Mouse (Mus musculus) embryo, embryonic 10.5 days (tissue): ENCODE data around the gene Cdk2ap2.
A peak's percentile ranks its signal among the peaks of the same experiment; 100 is the strongest.
"Not testable (repeated sequence)": the region's sequence is repeated elsewhere in the genome, so short reads cannot be mapped to it uniquely, and the experiment has no call there.

Source experiments
- DNase-seq: peaks from one replicate; pipeline ENCODE4 v3.0.0-alpha.2; 2015; ENCODE audit warnings: low spot score

Gene Cdk2ap2

DNA sequence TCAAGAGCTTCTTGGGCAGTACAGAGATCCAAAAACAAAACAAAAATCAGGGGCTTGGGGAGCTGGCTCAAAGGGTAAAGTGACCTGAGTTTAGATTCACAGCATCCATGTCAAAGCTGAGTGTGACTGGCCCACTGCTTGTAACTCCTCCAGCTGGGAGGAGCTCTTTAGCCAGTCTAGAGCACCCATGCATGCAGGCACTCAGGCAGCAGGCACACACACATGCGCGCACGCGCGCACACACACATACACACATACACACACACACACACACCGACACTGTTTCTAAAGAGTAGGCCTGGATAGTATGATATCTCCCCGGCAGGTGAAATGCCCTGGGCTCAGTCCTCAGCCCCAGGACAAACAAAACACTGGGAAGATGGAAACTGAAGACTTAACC is 20.0 kb downstream of the Cdk2ap2 start:
- no peak for DNase-seq

DNA sequence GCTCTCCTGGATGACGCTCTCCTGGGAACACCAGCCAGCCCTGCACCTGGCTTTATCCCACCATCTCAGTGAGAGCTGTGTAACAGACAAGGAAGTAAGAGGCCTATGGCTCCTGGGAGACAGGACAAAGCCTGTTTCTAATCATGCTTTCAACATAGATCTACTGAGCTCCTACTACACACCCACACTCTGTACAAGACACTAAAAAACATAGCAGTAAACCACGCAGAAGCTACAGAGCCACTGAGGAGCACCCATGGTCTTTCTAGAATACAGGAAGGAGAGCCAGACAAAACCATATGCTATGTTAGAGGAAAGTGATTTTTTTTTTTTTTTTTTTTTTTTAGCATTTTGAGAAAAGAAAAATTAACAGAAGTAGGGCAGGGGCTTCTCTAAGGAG is 21.4 kb downstream of the Cdk2ap2 start:
- no peak for DNase-seq

DNA sequence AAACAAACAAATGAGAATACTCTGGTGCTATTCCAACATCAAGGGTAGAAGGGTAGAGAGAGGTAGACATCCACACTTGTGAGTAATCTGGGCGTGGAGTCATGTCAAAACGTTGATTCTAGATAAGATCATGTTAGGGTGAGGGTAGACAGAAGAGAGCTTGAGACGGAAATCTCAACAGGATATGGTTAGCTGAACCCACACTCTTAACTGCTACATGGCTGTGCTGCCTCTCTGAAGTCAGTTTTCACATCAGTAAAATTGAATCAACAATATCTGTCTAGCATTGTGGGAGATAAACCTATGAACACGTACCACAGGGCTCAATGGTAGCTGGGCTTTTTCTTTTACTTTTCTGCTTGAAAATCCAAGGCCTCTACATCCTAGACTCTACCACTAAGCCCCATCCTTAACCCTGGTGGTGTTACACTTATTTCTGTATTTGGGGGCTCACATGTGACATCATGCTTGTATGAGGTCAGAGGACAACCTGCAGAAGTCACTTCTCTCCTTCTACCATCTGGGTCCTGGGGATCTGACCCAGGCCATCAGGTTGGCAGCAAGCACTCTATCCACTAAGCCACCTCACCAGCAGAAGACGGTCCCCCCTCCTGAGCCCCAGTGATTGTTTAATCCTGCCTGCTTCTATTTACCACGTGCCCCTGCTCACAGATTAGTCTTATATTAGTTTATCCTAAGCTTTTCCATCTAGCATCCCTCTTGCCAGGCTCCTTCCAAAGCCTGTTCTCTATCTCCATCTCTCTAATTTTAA is 22.9 kb downstream of the Cdk2ap2 start:
- no peak for DNase-seq

DNA sequence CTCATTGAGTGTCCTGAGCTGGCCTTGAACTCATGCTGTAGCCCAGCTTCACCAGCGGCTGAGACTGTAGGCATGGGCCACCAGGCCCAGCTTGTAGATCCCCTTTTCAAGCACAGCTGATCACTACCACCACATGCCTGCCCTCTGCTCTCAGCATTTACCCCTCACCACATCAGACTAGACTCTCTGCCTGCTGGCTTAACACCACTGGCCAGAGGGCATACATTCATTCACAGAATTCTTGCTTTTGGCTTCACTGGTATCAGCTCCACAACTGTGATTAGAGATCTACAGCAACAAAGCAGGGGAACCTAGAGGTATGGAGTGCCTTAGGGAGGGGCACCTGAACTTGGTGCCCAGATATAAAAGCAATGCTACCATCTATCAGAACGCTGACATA is 23.5 kb downstream of the Cdk2ap2 start:
- no peak for DNase-seq

DNA sequence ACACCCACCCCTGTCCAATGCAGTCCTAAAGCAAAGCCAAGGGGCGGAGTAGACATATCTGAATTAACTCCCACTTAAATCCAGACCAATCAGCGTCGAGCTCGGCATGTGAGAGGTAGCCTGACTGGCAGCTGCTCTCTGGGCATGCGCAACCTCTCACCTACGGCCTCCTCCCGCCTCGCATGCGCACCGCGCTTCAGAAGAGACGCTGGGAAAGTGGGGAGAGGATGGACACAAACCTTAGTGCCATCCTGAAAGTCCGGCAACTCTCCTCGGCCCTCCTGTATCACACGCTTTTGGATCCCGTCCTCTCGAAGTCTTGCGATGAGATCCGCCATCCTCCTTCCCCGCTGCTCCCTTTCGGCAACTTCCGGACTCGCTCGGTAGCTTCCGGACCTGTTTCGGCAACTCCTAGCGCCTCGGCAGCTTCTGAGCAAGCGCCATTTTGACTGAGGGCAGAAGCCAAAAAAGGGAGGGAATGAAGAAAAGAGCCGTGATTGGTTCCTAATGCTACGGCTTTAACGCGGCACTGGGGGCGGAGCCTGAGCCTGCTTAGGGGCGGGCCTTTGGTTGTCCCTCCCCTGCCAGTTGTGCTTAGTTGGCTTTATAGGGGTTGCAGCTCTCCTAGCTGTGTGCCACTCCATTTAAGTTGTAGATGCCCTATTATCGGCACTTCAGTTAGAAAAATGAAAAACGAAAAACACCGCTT is 24.3 kb downstream of the Cdk2ap2 start:
- peak; percentile 99 for DNase-seq

DNA sequence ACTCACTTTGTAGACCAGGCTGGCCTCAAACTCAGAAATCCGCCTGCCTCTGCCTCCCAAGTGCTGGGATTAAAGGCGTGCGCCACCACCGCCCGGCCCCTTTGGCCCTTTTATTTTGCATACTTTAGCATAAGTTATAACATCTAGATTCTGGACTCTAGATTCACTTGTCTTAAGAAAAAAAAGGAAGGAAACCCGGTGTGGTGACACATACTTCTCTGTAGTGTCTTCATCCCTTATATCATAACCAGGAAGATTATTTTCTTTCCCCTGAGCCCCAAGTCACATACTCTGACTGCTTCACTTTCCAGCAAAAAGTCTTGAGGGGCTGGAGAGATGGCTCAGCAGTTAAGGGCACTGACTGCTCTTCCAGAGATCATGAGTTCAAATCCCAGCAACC is 24.9 kb downstream of the Cdk2ap2 start:
- not testable (repeated sequence) for DNase-seq

DNA sequence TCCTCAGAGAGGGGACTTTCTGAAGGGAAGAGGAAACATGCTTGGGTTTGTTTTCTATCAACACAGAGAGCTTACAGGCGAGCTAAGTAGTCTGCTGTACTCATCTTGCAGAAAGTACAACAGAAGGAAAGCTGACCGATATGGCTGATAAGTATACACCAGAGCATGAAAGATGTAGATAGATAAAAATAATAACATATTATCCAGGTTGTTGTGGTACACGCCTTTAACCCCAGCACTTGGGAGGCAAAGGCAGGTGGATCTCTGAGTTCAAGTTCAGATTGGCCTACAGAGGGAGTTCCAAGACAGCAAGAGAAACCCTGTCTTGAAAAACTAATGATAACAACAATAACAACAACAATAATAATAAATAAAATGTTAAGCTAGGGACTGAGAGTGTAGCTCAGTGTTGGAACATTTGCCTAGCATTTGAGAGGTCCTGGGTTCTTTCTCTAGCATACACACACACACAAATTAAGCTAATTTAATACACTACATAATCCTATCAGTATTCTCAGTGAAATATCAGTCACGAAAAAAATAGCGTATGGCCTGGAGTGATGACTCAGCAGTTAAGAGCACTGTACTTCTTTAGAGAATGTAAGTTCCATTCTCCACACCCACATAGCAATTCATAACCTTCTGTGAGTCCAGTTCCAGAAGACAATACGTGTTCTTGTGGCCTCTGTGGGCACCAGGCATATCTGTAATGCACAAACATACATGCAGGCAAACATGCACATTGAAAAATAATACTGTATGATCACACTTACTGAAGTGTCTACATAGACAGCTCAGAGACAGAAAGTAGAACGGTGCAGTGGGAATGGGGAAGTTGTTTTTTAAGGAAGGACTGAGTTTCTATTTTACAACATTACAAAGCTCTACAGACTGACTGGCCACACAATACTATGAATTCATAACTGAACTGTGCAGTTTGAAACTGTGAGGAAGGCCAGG is 25.7 kb downstream of the Cdk2ap2 start:
- no peak for DNase-seq

DNA sequence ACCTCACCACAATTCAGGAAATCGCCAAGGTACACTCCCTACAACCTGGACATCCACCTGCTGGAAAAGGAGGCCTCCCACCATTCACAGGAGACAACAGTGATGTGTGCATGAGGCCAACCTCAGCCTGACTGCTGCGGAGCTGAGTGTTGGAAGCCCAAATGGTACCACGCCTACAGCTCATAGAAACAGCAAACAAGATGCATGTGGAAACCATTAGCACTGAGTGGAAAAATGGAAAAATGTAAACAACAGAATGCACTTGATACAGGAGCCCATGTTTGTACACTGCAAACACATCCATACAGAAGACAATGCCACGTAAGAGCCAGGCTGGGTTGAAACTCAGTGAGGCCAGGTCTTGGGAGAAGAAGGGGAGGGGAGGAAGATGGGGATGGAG is 27.4 kb downstream of the Cdk2ap2 start:
- DNase-seq: no peak

DNA sequence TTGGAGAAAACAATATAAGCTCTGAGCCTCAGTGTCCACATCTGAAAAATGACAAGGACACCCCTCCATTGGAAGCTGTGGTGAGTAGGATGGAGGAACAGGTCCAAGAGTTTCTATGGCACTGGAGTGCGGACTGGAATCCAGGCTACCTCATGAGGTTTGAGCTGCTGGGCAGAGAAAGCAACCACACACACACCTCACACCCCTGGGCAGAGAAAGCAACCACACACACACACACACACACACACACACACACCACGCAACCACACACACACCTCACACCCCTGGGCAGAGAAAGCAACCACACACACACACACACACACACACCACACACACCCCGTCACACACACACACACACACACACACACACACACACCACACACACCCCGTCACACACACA is 28.3 kb downstream of the Cdk2ap2 start:
- peak; percentile 27 for DNase-seq

DNA sequence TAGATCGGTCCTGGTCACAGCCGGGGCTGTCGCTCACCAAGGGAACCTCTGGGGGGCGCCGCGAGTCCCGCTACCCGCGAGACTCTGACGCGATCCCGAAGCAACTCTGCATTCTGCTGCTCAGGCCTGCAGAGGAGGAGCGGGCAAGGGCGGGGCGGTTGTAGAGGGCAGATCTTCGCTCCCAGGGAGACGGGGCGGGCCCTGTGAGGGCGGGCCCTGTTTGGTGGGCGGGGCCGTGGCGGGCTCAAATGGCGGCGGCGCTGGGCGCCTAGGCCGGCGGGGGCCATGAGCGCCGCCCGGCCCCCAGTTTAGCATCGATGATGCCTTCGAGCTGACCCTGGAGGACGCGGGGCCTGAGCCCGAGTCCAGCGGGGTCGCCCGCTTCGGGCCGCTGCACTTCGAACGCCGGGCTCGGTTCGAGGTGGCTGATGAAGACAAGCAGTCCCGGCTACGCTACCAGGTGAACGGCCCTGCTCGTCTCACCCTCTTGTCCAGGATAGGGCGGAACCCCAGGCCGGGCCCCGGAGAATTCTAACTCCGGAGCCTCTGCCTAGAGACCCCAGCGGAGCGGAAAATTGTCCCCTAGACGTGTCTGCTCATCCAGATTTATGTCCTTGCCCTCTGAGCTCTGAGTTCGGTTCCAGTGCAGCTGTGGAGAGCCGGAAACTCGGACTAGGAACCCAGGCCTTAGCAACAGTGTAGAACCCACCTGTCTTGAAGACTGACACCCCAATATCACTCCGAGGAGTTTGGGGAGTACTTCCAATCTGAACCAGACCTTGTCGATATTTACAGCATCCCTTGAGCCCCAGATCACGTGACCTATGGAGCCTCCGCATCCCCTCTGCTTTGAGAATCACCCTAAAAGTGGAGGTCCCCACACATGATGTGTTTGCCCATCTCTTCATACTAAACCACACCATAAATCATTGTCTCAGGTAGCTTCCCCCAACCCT is 29.0 kb downstream of the Cdk2ap2 start, which contains the start of gene Aip:
Gene Aip (minus strand): TSS at position 118 of the 956 bp plus-strand sequence.
- DNase-seq: peak; percentile 98

DNA sequence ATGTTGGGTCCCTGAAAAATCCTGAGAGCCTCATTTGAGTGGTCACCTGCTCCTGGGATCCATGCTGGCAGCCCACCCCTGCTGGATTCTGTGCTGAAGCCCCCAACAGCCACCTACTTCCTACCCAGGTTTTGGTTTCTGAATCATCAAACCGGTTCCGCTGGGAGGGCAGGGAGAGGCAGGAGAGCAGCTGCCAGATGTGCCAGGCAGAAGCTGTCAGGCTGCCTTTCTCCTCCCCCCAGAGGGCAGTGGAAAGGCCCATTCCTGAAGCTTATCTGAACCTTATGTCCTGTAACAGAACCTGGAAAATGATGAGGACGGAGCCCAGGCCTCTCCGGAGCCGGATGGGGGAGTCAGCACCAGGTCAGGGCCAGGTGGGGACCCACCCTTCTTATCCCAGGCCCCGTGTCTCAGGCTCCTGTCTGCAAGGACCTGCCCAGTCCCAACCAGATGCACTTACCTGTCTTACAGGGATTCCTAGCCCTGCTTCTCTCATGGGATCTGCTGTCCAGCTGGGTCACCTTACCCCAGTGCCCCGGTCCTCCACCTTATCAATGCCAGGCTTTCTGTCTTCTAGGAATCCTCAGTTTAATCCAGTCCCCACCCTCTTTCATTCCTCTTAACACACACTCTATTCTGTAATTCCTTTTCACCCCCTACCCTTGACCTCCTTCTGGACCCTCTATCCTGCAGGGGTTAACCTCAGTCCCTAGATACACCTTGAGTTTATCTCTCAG is 29.9 kb downstream of the Cdk2ap2 start:
- DNase-seq: no peak

DNA sequence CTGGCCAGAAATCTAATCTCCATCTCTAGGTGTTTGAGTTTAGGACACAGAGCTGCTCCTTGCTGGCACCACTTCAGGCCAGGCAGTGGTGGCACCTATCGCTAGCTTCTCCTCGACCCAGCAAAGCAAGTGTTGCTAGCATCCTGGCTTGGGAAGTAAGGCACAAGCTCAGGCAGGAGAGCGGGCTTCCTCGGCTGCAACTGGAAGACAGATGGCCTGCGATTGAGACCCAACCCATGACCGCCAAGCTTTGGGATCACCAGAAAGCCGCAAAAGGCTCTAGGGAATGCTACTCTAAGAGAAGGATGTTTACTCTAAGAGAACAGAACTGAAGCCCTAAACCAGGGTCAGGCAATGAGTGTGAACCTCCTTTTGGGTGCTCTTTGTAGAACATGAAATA is 32.5 kb downstream of the Cdk2ap2 start:
- DNase-seq: no peak

DNA sequence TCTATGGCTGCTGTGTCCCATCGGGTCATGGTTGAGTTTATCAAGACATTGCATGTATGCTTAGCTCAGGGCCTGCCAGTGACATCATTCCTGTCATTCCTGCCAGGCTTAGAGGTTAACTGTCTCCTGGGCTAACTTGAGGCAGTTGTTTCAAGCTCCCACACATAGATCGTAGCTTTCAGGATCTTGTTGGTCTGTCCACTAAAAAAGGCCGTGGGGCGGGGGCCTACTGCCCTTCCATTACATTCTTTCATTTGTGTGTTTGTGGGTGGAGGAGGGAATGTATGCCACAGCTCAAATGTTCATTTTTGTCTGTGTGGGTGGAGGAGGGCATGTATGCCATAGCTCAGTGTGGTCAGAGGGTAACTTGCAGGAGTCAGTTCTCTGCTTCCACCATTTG is 33.1 kb downstream of the Cdk2ap2 start:
- DNase-seq: no peak

DNA sequence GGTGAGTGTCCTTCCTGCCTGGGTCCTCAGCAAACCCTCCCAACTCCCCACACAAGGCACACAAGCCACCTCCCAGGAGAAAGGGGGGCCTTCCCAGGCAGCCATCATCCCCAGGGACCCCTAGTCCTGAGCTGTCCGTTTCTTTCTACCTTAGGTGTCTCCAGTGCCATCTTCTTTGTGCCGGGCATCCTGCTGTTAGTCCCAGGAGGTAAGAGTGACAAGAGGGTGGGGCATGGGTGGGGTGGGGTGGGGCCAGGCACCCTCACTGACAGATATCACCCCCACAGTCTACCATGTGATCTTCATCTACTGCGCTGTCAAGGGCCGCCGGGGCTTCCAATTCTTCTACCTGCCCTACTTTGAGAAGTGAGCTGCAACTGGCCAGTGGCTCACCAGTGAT is 34.1 kb downstream of the Cdk2ap2 start:
- no peak for DNase-seq

DNA sequence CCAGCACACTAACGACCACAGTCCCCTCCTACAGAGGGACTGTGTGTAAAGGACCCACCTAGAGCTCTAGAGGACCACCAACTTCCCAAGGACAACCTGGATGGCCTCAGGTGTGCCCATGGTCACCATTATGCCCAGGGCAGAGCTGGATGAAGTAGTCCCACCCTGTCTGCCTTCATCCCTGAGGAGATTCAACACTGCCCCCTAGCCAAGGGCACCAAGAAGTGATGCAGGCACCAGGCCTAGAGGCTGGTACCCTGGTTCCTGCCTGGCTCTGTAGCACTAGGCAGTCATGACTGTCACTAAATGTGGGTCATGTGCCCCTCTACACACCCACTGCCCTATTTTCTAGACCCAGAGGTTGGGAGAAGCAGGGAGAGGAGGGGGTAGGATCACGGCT is 34.8 kb downstream of the Cdk2ap2 start:
- DNase-seq: no peak

DNA sequence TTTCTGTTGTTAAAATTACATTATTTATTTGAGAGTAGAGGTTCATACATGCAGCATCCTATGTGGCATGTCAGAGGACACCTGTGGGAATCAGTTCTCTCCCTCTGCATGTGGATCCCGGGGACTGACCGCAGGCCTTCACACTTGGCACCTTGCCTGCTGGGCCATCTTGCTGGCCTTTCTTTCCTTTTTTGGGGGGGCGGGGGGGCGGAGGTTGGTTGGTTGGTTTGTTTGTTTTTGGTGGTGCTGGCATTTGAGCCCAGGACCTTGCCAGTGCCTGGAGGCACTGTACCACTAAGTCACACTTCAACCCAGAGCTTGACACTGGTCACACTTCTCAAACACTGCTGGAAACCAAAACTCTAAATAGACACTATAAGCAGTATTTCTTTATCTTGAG is 37.4 kb downstream of the Cdk2ap2 start:
- no peak for DNase-seq

DNA sequence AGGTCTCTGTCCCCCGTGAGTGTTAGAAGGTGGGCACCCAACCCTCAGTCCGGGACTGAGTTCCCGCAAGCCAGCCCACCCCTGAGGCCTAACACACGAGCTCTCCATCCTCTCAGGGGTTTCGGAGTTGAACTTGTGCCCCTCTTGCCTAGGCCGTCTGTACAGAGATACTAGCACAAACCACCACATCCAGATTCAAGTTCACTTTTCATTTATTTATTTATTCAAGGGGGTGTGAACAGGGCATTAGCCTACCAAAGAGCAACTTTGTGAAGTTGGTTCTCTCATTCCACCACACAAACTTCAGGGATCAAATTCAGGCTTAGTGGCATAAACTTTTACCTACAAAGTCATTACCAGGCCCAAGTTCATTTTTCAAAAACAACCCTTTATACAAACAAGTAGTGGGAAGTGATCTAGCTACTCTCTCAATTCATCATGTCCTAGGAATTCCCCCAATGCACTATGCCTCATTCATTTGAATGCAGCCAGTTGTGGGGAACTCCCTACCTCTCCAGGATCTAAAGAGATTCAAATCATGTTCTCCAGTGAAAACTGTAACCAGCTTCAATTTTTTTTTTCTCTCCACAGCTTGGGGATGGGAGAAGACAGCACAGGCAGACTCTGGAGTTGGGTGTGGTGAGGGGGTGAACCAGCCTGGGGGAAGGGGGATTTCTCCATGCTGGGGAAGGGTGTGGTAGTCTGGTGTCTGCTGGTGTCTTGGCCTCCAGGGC is 38.4 kb downstream of the Cdk2ap2 start:
- DNase-seq: not testable (repeated sequence)

DNA sequence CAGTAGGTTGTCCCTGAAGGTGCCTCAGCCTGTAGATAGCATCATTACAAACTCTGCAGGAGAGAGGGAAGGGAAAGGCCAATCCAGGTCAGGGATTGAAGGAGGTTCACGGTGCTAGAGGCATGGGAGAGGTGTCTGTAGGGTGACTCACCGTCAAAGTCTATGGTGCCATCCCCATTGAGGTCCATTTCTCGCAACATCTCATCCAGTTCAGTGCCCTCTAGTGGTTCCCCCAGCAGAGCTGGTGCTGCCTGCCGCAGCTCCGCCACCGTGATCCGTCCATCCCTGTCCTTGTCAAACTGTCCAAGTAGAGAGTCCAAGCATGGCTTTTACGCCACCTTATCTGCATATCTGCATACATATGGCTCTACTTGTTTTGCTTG is 39.0 kb downstream of the Cdk2ap2 start:
- not testable (repeated sequence) for DNase-seq

DNA sequence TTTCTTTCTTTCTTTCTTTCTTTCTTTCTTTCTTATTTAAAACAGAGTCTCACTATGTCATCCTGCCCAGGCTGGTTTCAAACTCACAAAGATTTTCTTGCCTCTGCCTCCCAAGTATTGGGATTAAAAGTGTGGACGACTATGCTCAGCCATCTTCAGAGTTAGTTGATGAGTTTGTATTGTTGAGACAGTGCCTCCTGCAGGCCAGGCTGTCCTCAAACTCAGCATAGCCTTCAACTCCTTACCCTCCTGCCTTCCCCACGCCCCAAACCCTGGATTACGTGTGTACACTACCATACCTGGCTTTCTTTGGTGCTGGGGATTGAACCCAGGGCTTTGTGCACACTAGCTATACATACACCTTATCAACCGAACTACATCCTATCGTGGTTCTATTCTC is 39.5 kb downstream of the Cdk2ap2 start:
- no peak for DNase-seq

DNA sequence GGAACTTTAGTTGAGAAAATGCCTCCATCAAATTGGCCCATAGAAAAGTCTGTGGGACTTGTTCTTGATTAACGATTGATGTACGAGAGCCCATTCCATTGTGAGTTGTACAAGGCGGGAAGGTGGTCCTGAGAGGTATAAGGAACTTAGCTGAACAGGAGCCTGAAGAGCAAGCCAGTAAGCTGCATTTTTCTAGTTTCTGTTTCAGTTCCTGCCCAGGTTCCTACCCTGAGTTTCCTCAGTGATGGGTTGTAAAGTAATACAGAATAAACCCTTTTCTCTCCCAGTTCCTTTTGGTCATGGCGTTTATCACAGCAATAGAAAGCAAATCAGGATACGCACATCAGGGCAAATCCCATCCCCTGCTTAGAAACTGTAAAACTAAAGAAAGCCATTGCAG is 40.9 kb downstream of the Cdk2ap2 start:
- DNase-seq: no peak
